In genomic region chr19:42255784-42256610, GRCm38 (mm10) we compare ENCODE assay signal across 9 mouse cellular contexts. TPM values are rescaled to one million over a fixed set of nuclear protein-coding genes. Genes with fewer than 3 reads are reported as not detected.
A peak's percentile ranks its signal among the peaks of the same experiment; 100 is the strongest.
DNase-seq lines count a peak whose midpoint lies in the region; ATAC-seq and TF ChIP-seq lines count a peak whose summit lies in the region.
"Had no signal": no experiment of that assay in that cellular context is flagged by ENCODE, and none has a peak within 500 bp of the region (broad histone marks: within the 10 kb centered on the region; RNA-seq: fewer than 3 reads in every experiment).

No protein-coding gene starts in this region.

- peak; percentile 92 for DNase-seq in heart, adult 11 months
- no peak for DNase-seq in heart, postnatal 25 days (ENCODE audit: low spot score)
- peak; percentile 96 for DNase-seq in embryo, embryonic 11 days

- H3K27me3 ChIP-seq in intestine, postnatal 0 days (replicated peaks; ENCODE audit: control insufficient read depth, insufficient read depth, low read length): peaks cover 22% of the 10 kb centered on the region; the same call in 1 of the 2 replicates
- peaks cover 33% of the 10 kb centered on the region for H3K27me3 ChIP-seq in limb, embryonic 15.5 days
- H3K27me3 ChIP-seq in midbrain, embryonic 16.5 days (ENCODE audit: control insufficient read depth, insufficient read depth, low read depth, low read length): no peaks in the 10 kb centered on the region
- peaks cover 18% of the 10 kb centered on the region for H3K27me3 ChIP-seq in stomach, embryonic 16.5 days (ENCODE audit: control insufficient read depth, insufficient read depth, low read length)

- H3K9ac ChIP-seq in intestine, postnatal 0 days (ENCODE audit: low read depth, low read length): no peak overlapping the region
- H3K9ac ChIP-seq in limb, embryonic 15.5 days: no peak overlapping the region
- peak overlapping the region; percentile 89 for H3K9ac ChIP-seq in midbrain, embryonic 16.5 days (ENCODE audit: low read depth, low read length)
- H3K9ac ChIP-seq in stomach, embryonic 16.5 days (ENCODE audit: low read length): no peak overlapping the region

- peak; percentile 46 for TF ChIP-seq CTCF in intestine, postnatal 0 days (IDR thresholded peaks at IDR 0.05; ENCODE audit: low read depth)

- peak overlapping the region; percentile 63 for H3K4me2 ChIP-seq in intestine, postnatal 0 days (replicated peaks; ENCODE audit: low read depth)
- peak overlapping the region; percentile 55 for H3K4me2 ChIP-seq in limb, embryonic 15.5 days
- peak overlapping the region; percentile 78 for H3K4me2 ChIP-seq in midbrain, embryonic 16.5 days (ENCODE audit: low read length)
- H3K4me2 ChIP-seq in stomach, embryonic 16.5 days (ENCODE audit: low read depth, low read length): peak overlapping the region; percentile 62

- 0 out of 2 replicates have a peak, but pooled peaks cover 2% of the 10 kb centered on the region for H3K4me1 ChIP-seq in intestine, postnatal 0 days (replicated peaks; ENCODE audit: control insufficient read depth, insufficient read depth, low read length)
- H3K4me1 ChIP-seq in limb, embryonic 15.5 days: peaks cover 8% of the 10 kb centered on the region
- peaks cover 29% of the 10 kb centered on the region for H3K4me1 ChIP-seq in midbrain, embryonic 16.5 days (ENCODE audit: control insufficient read depth, insufficient read depth, low read length)
- H3K4me1 ChIP-seq in stomach, embryonic 16.5 days (ENCODE audit: control insufficient read depth, insufficient read depth, low read length): no peaks in the 10 kb centered on the region

- no peaks in the 10 kb centered on the region for H3K36me3 ChIP-seq in intestine, postnatal 0 days (ENCODE audit: control insufficient read depth, insufficient read depth)
- no peaks in the 10 kb centered on the region for H3K36me3 ChIP-seq in limb, embryonic 15.5 days
- H3K36me3 ChIP-seq in midbrain, embryonic 16.5 days (ENCODE audit: control insufficient read depth, insufficient read depth, low read length): no peaks in the 10 kb centered on the region
- no peaks in the 10 kb centered on the region for H3K36me3 ChIP-seq in stomach, embryonic 16.5 days (ENCODE audit: control insufficient read depth, insufficient read depth, low read length)

- H3K4me3 ChIP-seq in intestine, postnatal 0 days (ENCODE audit: low read depth, low read length): peak overlapping the region; percentile 26
- peak overlapping the region; percentile 31 for H3K4me3 ChIP-seq in limb, embryonic 15.5 days
- H3K4me3 ChIP-seq in midbrain, embryonic 16.5 days (ENCODE audit: low read depth, low read length): peak overlapping the region; percentile 67
- peak overlapping the region; percentile 32 for H3K4me3 ChIP-seq in stomach, embryonic 16.5 days (replicated peaks; ENCODE audit: low read length)

- no peaks in the 10 kb centered on the region for H3K9me3 ChIP-seq in intestine, postnatal 0 days (ENCODE audit: control insufficient read depth)
- H3K9me3 ChIP-seq in limb, embryonic 15.5 days: no peaks in the 10 kb centered on the region
- no peaks in the 10 kb centered on the region for H3K9me3 ChIP-seq in midbrain, embryonic 16.5 days (replicated peaks; ENCODE audit: control insufficient read depth, low read length, poor library complexity, severe bottlenecking)
- no peaks in the 10 kb centered on the region for H3K9me3 ChIP-seq in stomach, embryonic 16.5 days (replicated peaks; ENCODE audit: control insufficient read depth, low read length)

- peak; percentile 98 for ATAC-seq in granulocyte monocyte progenitor cell, adult 5-6 weeks (replicated peaks; ENCODE audit: poor library complexity, severe bottlenecking)
- ATAC-seq in intestine, postnatal 0 days: peak; percentile 73
- peak; percentile 85 for ATAC-seq in limb, embryonic 15.5 days (ENCODE audit: insufficient number of reproducible peaks, low FRiP score, low TSS enrichment, low read depth)
- ATAC-seq in midbrain, embryonic 16.5 days: peak; percentile 87
- ATAC-seq in stomach, embryonic 16.5 days (ENCODE audit: insufficient read depth, low FRiP score): peak; percentile 87

- intact Hi-C loops in heart, postnatal 25 days (cut with DNase I): no loop called here

- no peak overlapping the region for H3K27ac ChIP-seq in intestine, postnatal 0 days (ENCODE audit: low read depth, low read length)
- H3K27ac ChIP-seq in limb, embryonic 15.5 days: no peak overlapping the region
- peak overlapping the region; percentile 90 for H3K27ac ChIP-seq in midbrain, embryonic 16.5 days (ENCODE audit: low read length)
- no peak overlapping the region for H3K27ac ChIP-seq in stomach, embryonic 16.5 days (ENCODE audit: low read length)

- 4% methylated on average over 33 of the region's 42 CpGs for WGBS in intestine, postnatal 0 days
- 3% methylated on average over 39 of the region's 42 CpGs for WGBS in limb, embryonic 15.5 days
- 3% methylated on average over 33 of the region's 42 CpGs for WGBS in midbrain, embryonic 16.5 days
- 3% methylated on average over 38 of the region's 42 CpGs for WGBS in stomach, embryonic 16.5 days

RNA-seq across cellular contexts. Expression of gene Golga7b, which starts 8.6 kb away (rescaled TPM):
- under 1 TPM; 0.67 to 0.83 TPM for total RNA-seq in heart, postnatal 25 days (2021)
- total RNA-seq in granulocyte monocyte progenitor cell, adult 5-6 weeks (2014; fragmentation: Nextera tagmentation): not detected in 2 replicates
- not detected in 2 replicates for total RNA-seq in granulocyte monocyte progenitor cell, adult 5-6 weeks (2017)
- 0.73 and 0.86 TPM in 2 replicates for polyA plus RNA-seq in intestine, postnatal 0 days (2015; fragmentation: Nextera tagmentation; extraction: Ambion mirVana)
- polyA plus RNA-seq in limb, embryonic 15.5 days (2015; fragmentation: Nextera tagmentation; extraction: Ambion mirVana): 0.36 and 0.45 TPM in 2 replicates
- polyA plus RNA-seq in midbrain, embryonic 16.5 days (2015; fragmentation: Nextera tagmentation; extraction: Ambion mirVana): 61.4 and 72.2 TPM in 2 replicates
- 1.1 and 1.2 TPM in 2 replicates for polyA plus RNA-seq in stomach, embryonic 16.5 days (2015; fragmentation: Nextera tagmentation; extraction: Ambion mirVana)

RNA-seq across cellular contexts. Expression of gene Sfrp5, which starts 53.9 kb away (rescaled TPM):
- total RNA-seq in heart, postnatal 25 days (2021): 1 to 10 TPM; 5.3 to 7.9 TPM
- total RNA-seq in granulocyte monocyte progenitor cell, adult 5-6 weeks (2014; fragmentation: Nextera tagmentation): not detected in 2 replicates
- total RNA-seq in granulocyte monocyte progenitor cell, adult 5-6 weeks (2017): not detected in 2 replicates
- polyA plus RNA-seq in intestine, postnatal 0 days (2015; fragmentation: Nextera tagmentation; extraction: Ambion mirVana): 0.27 and 0.58 TPM in 2 replicates
- 10.6 and 12.0 TPM in 2 replicates for polyA plus RNA-seq in limb, embryonic 15.5 days (2015; fragmentation: Nextera tagmentation; extraction: Ambion mirVana)
- 1.4 and 2.1 TPM in 2 replicates for polyA plus RNA-seq in midbrain, embryonic 16.5 days (2015; fragmentation: Nextera tagmentation; extraction: Ambion mirVana)
- 6.7 and 6.9 TPM in 2 replicates for polyA plus RNA-seq in stomach, embryonic 16.5 days (2015; fragmentation: Nextera tagmentation; extraction: Ambion mirVana)
- polyA plus RNA-seq: C2C12 had no signal

Comparison
In these comparisons a context has a peak if more than half of its experiments do, and no peak if none do; other contexts are left out.
1. RNA of gene Golga7b, which starts 8.6 kb away (polyA plus RNA-seq): 61.4 to 72.2 TPM in midbrain, embryonic 16.5 days; 1.1 to 1.2 TPM in stomach, embryonic 16.5 days, 0.73 to 0.86 TPM in intestine, postnatal 0 days and 0.36 to 0.45 TPM in limb, embryonic 15.5 days; every median in the first group is over 10 times any median in the second.
2. Peak in every context shown above with its lines, with median percentiles within 50 percentile points of each other: ATAC-seq, H3K4me2 ChIP-seq and H3K4me3 ChIP-seq.